Mouse (Mus musculus): ENCODE results near the gene Mcm7.

- no peak for TF ChIP-seq CTCF (IDR thresholded peaks at IDR 0.05; ENCODE audit: extremely low read depth, insufficient read length, insufficient replicate concordance, low read depth, low read length)
- no peak for TF ChIP-seq POLR2A (IDR thresholded peaks at IDR 0.05; ENCODE audit: low read depth, low read length)
These were observed 39.7 kb downstream of the Mcm7 start for GRCm38 (mm10) chr5:138132425-138133064.

Measured in small intestine, adult 2 months (tissue).